Mouse (Mus musculus) liver, adult 2 months (tissue): ENCODE results near the gene Aldh3a1. TPM values are rescaled to one million over a fixed set of nuclear protein-coding genes. Genes with fewer than 3 reads are reported as not detected.
A peak's percentile ranks its signal among the peaks of the same experiment; 100 is the strongest.
"Not testable (repeated sequence)": the region's sequence is repeated elsewhere in the genome, so short reads cannot be mapped to it uniquely, and the experiment has no call there.

ENCODE experiments used
- DNase-seq: peaks from one replicate; pipeline ENCODE4 v3.0.0-alpha.2; 2011; ENCODE audit warnings: low read depth, low spot score; ENCODE audit errors: extremely low read depth
- H3K27ac ChIP-seq: fragments of 200-500 bp; replicated peaks from 2 replicates; pipeline ENCODE4 v1.5.1; 2012; ENCODE audit warnings: low read depth, mild to moderate bottlenecking, control low read depth, inconsistent platforms, low read length; ENCODE audit not compliant: insufficient read depth
- H3K27me3 ChIP-seq: fragments of 200-500 bp; 2 replicates; pipeline ENCODE4 v1.6.1; 2012; ENCODE audit warnings: mild to moderate bottlenecking, moderate library complexity, low read length, inconsistent platforms; ENCODE audit not compliant: control insufficient read depth, insufficient read depth
- H3K36me3 ChIP-seq: fragments of 200-500 bp; 2 replicates; pipeline ENCODE4 v1.6.1; 2012; ENCODE audit warnings: low read length, inconsistent platforms; ENCODE audit not compliant: control insufficient read depth, insufficient read depth
- H3K4me1 ChIP-seq: fragments of 200-500 bp; 2 replicates; pipeline ENCODE4 v1.6.1; 2011; ENCODE audit warnings: low read length; ENCODE audit not compliant: control insufficient read depth, insufficient read depth
- H3K4me3 ChIP-seq: fragments of 200-500 bp; 2 replicates; pipeline ENCODE4 v1.5.1; 2011; ENCODE audit warnings: low read depth, mild to moderate bottlenecking, control low read depth, low read length, moderate library complexity; ENCODE audit not compliant: insufficient read depth
- H3K79me2 ChIP-seq: fragments of 200-500 bp; 2 replicates; pipeline ENCODE4 v1.6.1; 2012; ENCODE audit warnings: inconsistent platforms, mild to moderate bottlenecking, low read length, moderate library complexity; ENCODE audit not compliant: control insufficient read depth, insufficient read depth
- H3K9ac ChIP-seq: fragments of 200-500 bp; 2 replicates; pipeline ENCODE4 v1.6.1; 2012; ENCODE audit warnings: low read depth, mild to moderate bottlenecking, control low read depth, inconsistent platforms, low read length
- CTCF ChIP-seq: fragments of 200-500 bp; IDR thresholded peaks from 2 replicates; pipeline ENCODE4 v1.5.1; 2011; ENCODE audit warnings: low read depth, low read length, control low read depth
- POLR2A ChIP-seq: fragments of 200-500 bp; IDR thresholded peaks from 2 replicates; pipeline ENCODE4 v1.6.1; 2011; ENCODE audit warnings: low read length, control low read depth; ENCODE audit not compliant: insufficient read depth; ENCODE audit errors: extremely low read depth
- WGBS: fragments of 180-500 bp; shearing (Covaris S2); methylation state at CpG from one replicate; pipeline ENCODE4 v1.1.7; 2018; 5-methylcytosine and 5-hydroxymethylcytosine counted together
- polyA plus RNA-seq: library from polyadenylated mRNA; depleted of rRNA; stranded (reverse); fragments of >200 nt; gene quantifications from 2 replicates; pipeline ENCODE4 v1.2.3, GENCODE M21; 2012
- total RNA-seq: library from RNA; depleted of rRNA; stranded (reverse); fragments of >200 nt; gene quantifications from 2 replicates; pipeline ENCODE4 v1.2.3, GENCODE M21; 2014

The Aldh3a1 gene
- total and polyA plus RNA-seq, 2 experiments, result 0.05 TPM; not detected in 1

- H3K4me3 ChIP-seq, result no peak overlapping the region
- no peak overlapping the region for H3K9ac ChIP-seq
- 89% methylated on average over 3 of the region's 3 CpGs for WGBS
- H3K27ac ChIP-seq, result no peak overlapping the region
- H3K79me2 ChIP-seq, result no peaks in the 10 kb centered on the region; the same call in 1 of the 2 replicates
- no peak for DNase-seq
- H3K4me1 ChIP-seq, result no peaks in the 10 kb centered on the region
- H3K27me3 ChIP-seq, result no peaks in the 10 kb centered on the region
- TF ChIP-seq POLR2A (no peak), CTCF (no peak)
- H3K36me3 ChIP-seq, result peaks cover 34% of the 10 kb centered on the region; the same call in 1 of the 2 replicates
These were observed 44.0 kb upstream of the Aldh3a1 start for GRCm38 (mm10) chr11:61163341-61163740.

DNA sequence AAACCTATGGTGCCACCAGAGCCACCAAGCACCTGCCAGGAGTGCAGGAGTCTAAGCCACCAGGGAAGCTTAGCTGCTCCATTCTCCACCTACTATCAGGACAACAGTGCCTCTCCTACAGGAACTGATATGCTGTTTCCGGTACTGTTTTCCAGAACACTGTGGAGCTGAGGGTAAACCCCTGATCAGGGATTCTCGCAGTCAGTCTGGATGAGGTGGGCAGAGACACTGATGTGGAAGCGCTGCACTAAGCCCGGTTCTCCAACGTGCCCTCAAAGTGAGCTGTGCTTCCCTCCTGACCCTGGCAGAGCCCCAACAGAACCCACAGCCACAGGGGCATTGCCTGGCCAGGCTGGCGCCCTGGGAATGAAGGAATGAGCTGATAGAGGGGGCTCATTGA lies 43.0 kb upstream of the Aldh3a1 start:
- H3K36me3 ChIP-seq, result peaks cover 27% of the 10 kb centered on the region; the same call in 1 of the 2 replicates
- TF ChIP-seq CTCF (no peak), POLR2A (no peak)
- no peak overlapping the region for H3K9ac ChIP-seq
- H3K79me2 ChIP-seq, result no peaks in the 10 kb centered on the region; the same call in 1 of the 2 replicates
- H3K27ac ChIP-seq, result no peak overlapping the region
- 96% methylated on average over 6 of the region's 6 CpGs for WGBS
- no peak for DNase-seq
- H3K4me3 ChIP-seq, result no peak overlapping the region
- no peaks in the 10 kb centered on the region for H3K27me3 ChIP-seq
- H3K4me1 ChIP-seq, result no peaks in the 10 kb centered on the region

- Histone ChIP-seq H3K27ac (no peak overlapping the region), H3K27me3 (no peaks in the 10 kb centered on the region), H3K4me1 (no peaks in the 10 kb centered on the region), H3K36me3 (peaks cover 25% of the 10 kb centered on the region; the same call in 1 of the 2 replicates), H3K79me2 (peaks cover 3% of the 10 kb centered on the region; the same call in 1 of the 2 replicates), H3K4me3 (no peak overlapping the region), H3K9ac (no peak overlapping the region)
- TF ChIP-seq CTCF, result no peak
- TF ChIP-seq POLR2A, result no peak
- WGBS, result 95% methylated on average over 10 of the region's 10 CpGs
- no peak for DNase-seq
These were observed 42.5 kb upstream of the Aldh3a1 start for GRCm38 (mm10) chr11:61164881-61165280.

DNA sequence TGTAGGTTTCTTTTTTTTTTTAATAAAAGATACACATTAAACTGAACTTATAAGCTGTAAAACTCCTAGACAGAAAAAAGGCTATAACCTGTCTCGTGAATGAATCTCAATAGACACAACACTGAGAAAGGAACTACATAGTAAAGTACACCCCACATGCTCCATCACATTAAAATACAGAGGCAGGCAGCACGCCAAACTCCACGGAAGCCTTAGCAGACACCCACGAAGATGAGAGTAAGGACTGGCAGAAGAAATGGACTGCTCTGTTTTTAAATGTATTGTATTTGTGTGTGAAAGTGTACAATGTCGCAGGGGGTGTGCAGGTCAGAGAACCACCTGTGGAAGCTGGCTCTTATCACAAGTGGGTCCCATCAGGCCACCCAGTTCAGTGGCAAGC lies 37.2 kb upstream of the Aldh3a1 start:
- Histone ChIP-seq H3K27ac (no peak overlapping the region), H3K36me3 (peaks cover 8% of the 10 kb centered on the region; the same call in 1 of the 2 replicates), H3K79me2 (peaks cover 14% of the 10 kb centered on the region; the same call in 1 of the 2 replicates), H3K4me3 (no peak overlapping the region), H3K27me3 (no peaks in the 10 kb centered on the region), H3K4me1 (peaks cover 4% of the 10 kb centered on the region; the same call in 1 of the 2 replicates), H3K9ac (no peak overlapping the region)
- WGBS, result 82% methylated on average over 5 of the region's 5 CpGs
- DNase-seq, result no peak
- TF ChIP-seq POLR2A, result no peak
- no peak for TF ChIP-seq CTCF

GRCm38 (mm10) chr11:61173477-61173876 lies 33.9 kb upstream of the Aldh3a1 start:
- not testable (repeated sequence) for H3K27ac ChIP-seq, H3K36me3 ChIP-seq, H3K4me1 ChIP-seq, DNase-seq, H3K27me3 ChIP-seq, H3K4me3 ChIP-seq, H3K9ac ChIP-seq
- H3K79me2 ChIP-seq, result peaks cover 14% of the 10 kb centered on the region; the same call in 1 of the 2 replicates
- WGBS, result 63% methylated on average over 15 of the region's 15 CpGs

GRCm38 (mm10) chr11:61174291-61174820 lies 33.0 kb upstream of the Aldh3a1 start:
- peak overlapping the region; percentile 60 for H3K27ac ChIP-seq
- peaks cover 14% of the 10 kb centered on the region; the same call in 1 of the 2 replicates for H3K79me2 ChIP-seq
- TF ChIP-seq CTCF (peak; percentile 48), POLR2A (no peak)
- DNase-seq, result no peak
- no peaks in the 10 kb centered on the region for H3K36me3 ChIP-seq
- H3K4me3 ChIP-seq, result peak overlapping the region; percentile 79
- no peaks in the 10 kb centered on the region for H3K27me3 ChIP-seq
- H3K4me1 ChIP-seq, result peaks cover 4% of the 10 kb centered on the region; the same call in 1 of the 2 replicates
- H3K9ac ChIP-seq, result peak overlapping the region; percentile 88
- under 1% methylated on average over 28 of the region's 28 CpGs for WGBS
